Mouse (Mus musculus): ENCODE data around the gene Bysl. TPM values are rescaled to one million over a fixed set of nuclear protein-coding genes. Genes with fewer than 3 reads are reported as not detected.

Bysl gene
- polyA plus RNA-seq, 1 experiment from 2014 or later: 33.8 TPM

DNA sequence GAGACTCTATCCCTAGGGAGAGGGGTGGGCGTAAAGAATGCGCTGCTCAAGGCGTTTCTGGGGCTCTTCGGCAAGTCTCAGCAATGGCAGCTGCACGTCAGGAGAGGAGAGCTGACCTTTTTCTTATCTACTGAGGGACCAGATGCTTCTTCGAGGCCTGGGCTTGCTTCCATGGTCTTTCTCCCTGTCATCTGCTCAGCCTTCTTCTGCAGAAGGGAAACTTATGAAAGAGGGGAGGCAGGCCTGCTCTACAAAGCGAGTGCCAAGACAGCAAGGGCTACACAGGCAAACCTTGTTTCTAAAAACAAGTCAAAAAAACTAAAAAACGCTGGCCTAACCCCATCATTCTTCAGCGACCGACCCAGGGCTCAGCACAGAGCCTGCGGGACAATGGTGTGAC lies 36.5 kb downstream of the Bysl start:
- H3K9me3 ChIP-seq: no peaks in the 10 kb centered on the region
- 78% methylated on average over 11 of the region's 11 CpGs for WGBS
- H3K36me3 ChIP-seq: no peaks in the 10 kb centered on the region
- H3K4me2 ChIP-seq (replicated peaks): no peak overlapping the region
- ATAC-seq (replicated peaks): no peak
- H3K9ac ChIP-seq (replicated peaks): no peak overlapping the region
- H3K4me1 ChIP-seq: no peaks in the 10 kb centered on the region
- no peaks in the 10 kb centered on the region for H3K27me3 ChIP-seq
- H3K4me3 ChIP-seq: no peak overlapping the region
- H3K27ac ChIP-seq (replicated peaks): no peak overlapping the region

GRCm38 (mm10) chr17:47574028-47574427 lies 37.3 kb downstream of the Bysl start:
- H3K36me3 ChIP-seq: no peaks in the 10 kb centered on the region
- 76% methylated on average over 8 of the region's 8 CpGs for WGBS
- H3K27me3 ChIP-seq: no peaks in the 10 kb centered on the region
- no peak overlapping the region for H3K27ac ChIP-seq (replicated peaks)
- H3K9me3 ChIP-seq: no peaks in the 10 kb centered on the region
- ATAC-seq (replicated peaks): no peak
- no peaks in the 10 kb centered on the region for H3K4me1 ChIP-seq
- no peak overlapping the region for H3K4me2 ChIP-seq (replicated peaks)
- H3K9ac ChIP-seq (replicated peaks): no peak overlapping the region
- no peak overlapping the region for H3K4me3 ChIP-seq

- H3K4me1 ChIP-seq: no peaks in the 10 kb centered on the region
- H3K36me3 ChIP-seq: no peaks in the 10 kb centered on the region
- no peak overlapping the region for H3K9ac ChIP-seq (replicated peaks)
- no peaks in the 10 kb centered on the region for H3K9me3 ChIP-seq
- H3K27me3 ChIP-seq: no peaks in the 10 kb centered on the region
- H3K27ac ChIP-seq (replicated peaks): no peak overlapping the region
- no peak overlapping the region for H3K4me2 ChIP-seq (replicated peaks)
- no peak overlapping the region for H3K4me3 ChIP-seq
- no peak for ATAC-seq (replicated peaks)
Measured at GRCm38 (mm10) chr17:47572436-47572835, 38.9 kb downstream of the Bysl start.

- H3K9ac ChIP-seq (replicated peaks): no peak overlapping the region
- WGBS: 27% methylated on average over 7 of the region's 7 CpGs
- no peak for ATAC-seq (replicated peaks)
- H3K4me3 ChIP-seq: no peak overlapping the region
- no peaks in the 10 kb centered on the region for H3K4me1 ChIP-seq
- H3K27me3 ChIP-seq: no peaks in the 10 kb centered on the region
- no peaks in the 10 kb centered on the region for H3K9me3 ChIP-seq
- no peak overlapping the region for H3K27ac ChIP-seq (replicated peaks)
- no peak overlapping the region for H3K4me2 ChIP-seq (replicated peaks)
- no peaks in the 10 kb centered on the region for H3K36me3 ChIP-seq
Measured at GRCm38 (mm10) chr17:47571621-47572020, 39.7 kb downstream of the Bysl start.

- Histone ChIP-seq H3K4me1 (peaks cover 4% of the 10 kb centered on the region), H3K27ac (replicated peaks) (no peak overlapping the region), H3K4me2 (replicated peaks) (no peak overlapping the region), H3K27me3 (no peaks in the 10 kb centered on the region), H3K9me3 (no peaks in the 10 kb centered on the region), H3K36me3 (no peaks in the 10 kb centered on the region), H3K9ac (replicated peaks) (no peak overlapping the region), H3K4me3 (no peak overlapping the region)
- 63% methylated on average over 10 of the region's 10 CpGs for WGBS
- no peak for ATAC-seq (replicated peaks)
Measured at GRCm38 (mm10) chr17:47568951-47569527, 42.3 kb downstream of the Bysl start.

GRCm38 (mm10) chr17:47568389-47568788 lies 42.9 kb downstream of the Bysl start:
- no peak overlapping the region for H3K4me2 ChIP-seq (replicated peaks)
- H3K27me3 ChIP-seq: no peaks in the 10 kb centered on the region
- H3K27ac ChIP-seq (replicated peaks): no peak overlapping the region
- H3K4me1 ChIP-seq: peaks cover 4% of the 10 kb centered on the region
- no peak for ATAC-seq (replicated peaks)
- H3K9ac ChIP-seq (replicated peaks): no peak overlapping the region
- no peaks in the 10 kb centered on the region for H3K9me3 ChIP-seq
- 95% methylated on average over 3 of the region's 3 CpGs for WGBS
- no peak overlapping the region for H3K4me3 ChIP-seq
- H3K36me3 ChIP-seq: no peaks in the 10 kb centered on the region

GRCm38 (mm10) chr17:47567271-47567670 lies 44.0 kb downstream of the Bysl start:
- 75% methylated on average over 3 of the region's 3 CpGs for whole genome bisulfite sequencing
- H3K4me3 ChIP-seq: no peak overlapping the region

DNA sequence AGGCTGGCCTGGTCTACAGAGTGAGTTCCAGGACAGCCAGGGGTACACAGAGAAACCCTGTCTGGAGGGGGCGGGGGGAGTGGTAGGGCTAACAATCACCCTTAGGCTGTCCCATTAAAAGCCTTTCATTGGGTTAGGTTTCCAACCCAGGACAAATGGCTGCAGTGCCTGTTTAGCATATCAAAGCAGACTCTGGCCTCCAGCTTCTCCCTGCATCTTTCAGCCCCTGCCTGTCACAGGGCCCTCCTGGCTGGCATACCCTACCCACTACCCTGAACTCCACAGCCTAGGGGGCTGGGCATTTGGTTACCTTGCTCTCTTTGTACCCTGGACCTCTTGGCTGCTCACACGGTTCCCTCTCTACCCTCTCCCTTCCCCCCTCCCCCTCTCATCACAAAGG lies 45.2 kb downstream of the Bysl start:
- H3K9ac ChIP-seq (replicated peaks): no peak overlapping the region
- 24% methylated on average over 2 of the region's 2 CpGs for WGBS
- no peaks in the 10 kb centered on the region for H3K9me3 ChIP-seq
- no peaks in the 10 kb centered on the region for H3K27me3 ChIP-seq
- no peak overlapping the region for H3K4me2 ChIP-seq (replicated peaks)
- no peak overlapping the region for H3K27ac ChIP-seq (replicated peaks)
- H3K4me3 ChIP-seq: no peak overlapping the region
- H3K36me3 ChIP-seq: no peaks in the 10 kb centered on the region
- no peak; the same call in 1 of the 2 replicates for ATAC-seq (replicated peaks)
- H3K4me1 ChIP-seq: peaks cover 4% of the 10 kb centered on the region

More at GRCm38 (mm10) chr17:47567271-47567670, 44.0 kb downstream of the Bysl start:
- Histone ChIP-seq H3K9me3 (no peaks in the 10 kb centered on the region), H3K4me1 (peaks cover 4% of the 10 kb centered on the region), H3K36me3 (no peaks in the 10 kb centered on the region), H3K4me2 (replicated peaks) (no peak overlapping the region), H3K27ac (replicated peaks) (no peak overlapping the region), H3K9ac (replicated peaks) (no peak overlapping the region), H3K27me3 (no peaks in the 10 kb centered on the region)
- ATAC-seq (replicated peaks): no peak

- 92% methylated on average over 5 of the region's 5 CpGs for WGBS
Measured at GRCm38 (mm10) chr17:47564612-47565011, 46.7 kb downstream of the Bysl start.

DNA sequence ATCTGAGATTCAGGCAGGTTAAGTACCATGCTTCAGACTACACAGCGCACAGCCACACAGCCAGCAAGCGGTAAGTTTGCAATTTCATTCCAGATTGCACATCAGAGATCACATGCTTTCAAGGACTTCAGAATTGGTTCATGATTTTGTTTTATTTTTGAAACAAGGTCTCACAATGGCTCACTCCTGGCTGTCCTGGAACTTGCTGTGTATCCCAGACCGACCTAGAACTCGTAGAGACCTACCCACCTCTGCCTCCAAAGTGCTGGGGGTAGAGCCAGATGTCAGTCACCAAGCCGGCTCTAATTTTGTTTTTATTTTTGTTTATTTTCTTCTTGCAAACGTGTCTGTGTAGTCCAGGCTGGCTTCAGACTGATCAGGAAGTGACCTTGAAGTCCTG lies 48.4 kb downstream of the Bysl start:
- Histone ChIP-seq H3K4me3 (no peak overlapping the region), H3K9me3 (no peaks in the 10 kb centered on the region), H3K27me3 (no peaks in the 10 kb centered on the region), H3K36me3 (no peaks in the 10 kb centered on the region), H3K4me2 (replicated peaks) (no peak overlapping the region), H3K27ac (replicated peaks) (no peak overlapping the region), H3K4me1 (peaks cover 4% of the 10 kb centered on the region), H3K9ac (replicated peaks) (no peak overlapping the region)
- ATAC-seq (replicated peaks): no peak
- 83% methylated on average over 6 of the region's 6 CpGs for WGBS

More at GRCm38 (mm10) chr17:47564612-47565011, 46.7 kb downstream of the Bysl start:
- Histone ChIP-seq H3K9ac (replicated peaks) (no peak overlapping the region), H3K27ac (replicated peaks) (no peak overlapping the region), H3K9me3 (no peaks in the 10 kb centered on the region), H3K27me3 (no peaks in the 10 kb centered on the region), H3K4me1 (peaks cover 4% of the 10 kb centered on the region), H3K36me3 (no peaks in the 10 kb centered on the region), H3K4me2 (replicated peaks) (no peak overlapping the region), H3K4me3 (no peak overlapping the region)
- no peak for ATAC-seq (replicated peaks)

DNA sequence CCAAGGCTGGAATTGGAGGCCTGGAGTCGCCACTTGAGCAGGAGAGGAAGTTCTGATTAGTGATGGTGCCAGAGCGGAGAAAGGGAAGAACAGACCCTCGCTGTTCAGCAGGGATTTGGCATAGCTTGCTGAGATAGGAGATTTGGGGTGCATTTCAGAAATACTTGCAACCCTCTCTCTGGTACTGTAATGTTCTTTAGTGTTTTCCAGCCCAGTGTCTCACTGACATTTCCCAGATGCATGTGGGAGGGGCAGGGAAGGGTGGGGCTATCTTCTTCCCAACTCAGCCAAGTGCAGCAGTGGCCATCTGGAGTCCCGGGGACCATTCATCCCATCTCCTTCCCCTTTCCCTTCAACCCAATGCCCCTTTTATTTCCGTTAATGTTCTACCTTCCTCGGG lies 51.6 kb downstream of the Bysl start:
- Histone ChIP-seq H3K27ac (replicated peaks) (no peak overlapping the region), H3K36me3 (no peaks in the 10 kb centered on the region), H3K4me3 (no peak overlapping the region), H3K27me3 (no peaks in the 10 kb centered on the region), H3K9me3 (no peaks in the 10 kb centered on the region), H3K4me1 (no peaks in the 10 kb centered on the region), H3K4me2 (replicated peaks) (no peak overlapping the region), H3K9ac (replicated peaks) (no peak overlapping the region)
- 74% methylated on average over 6 of the region's 6 CpGs for WGBS
- no peak for ATAC-seq (replicated peaks)

- no peak overlapping the region for H3K9ac ChIP-seq (replicated peaks)
- no peak overlapping the region for H3K4me2 ChIP-seq (replicated peaks)
- no peaks in the 10 kb centered on the region for H3K4me1 ChIP-seq
- WGBS: 71% methylated on average over 3 of the region's 3 CpGs
- no peaks in the 10 kb centered on the region for H3K36me3 ChIP-seq
- no peak overlapping the region for H3K4me3 ChIP-seq
- no peak for ATAC-seq (replicated peaks)
- H3K27me3 ChIP-seq: no peaks in the 10 kb centered on the region
- no peak overlapping the region for H3K27ac ChIP-seq (replicated peaks)
- H3K9me3 ChIP-seq: no peaks in the 10 kb centered on the region
Measured at GRCm38 (mm10) chr17:47557179-47557578, 54.1 kb downstream of the Bysl start.

GRCm38 (mm10) chr17:47554621-47555020 lies 56.7 kb downstream of the Bysl start:
- no peak for ATAC-seq (replicated peaks)
- H3K4me2 ChIP-seq (replicated peaks): no peak overlapping the region
- H3K27me3 ChIP-seq: no peaks in the 10 kb centered on the region
- H3K9ac ChIP-seq (replicated peaks): no peak overlapping the region
- 62% methylated on average over 10 of the region's 10 CpGs for WGBS
- H3K4me1 ChIP-seq: no peaks in the 10 kb centered on the region
- no peaks in the 10 kb centered on the region for H3K36me3 ChIP-seq
- H3K9me3 ChIP-seq: no peaks in the 10 kb centered on the region
- H3K27ac ChIP-seq (replicated peaks): no peak overlapping the region
- H3K4me3 ChIP-seq: no peak overlapping the region
